Mouse (Mus musculus): ENCODE data around the gene Trank1. TPM values are rescaled to one million over a fixed set of nuclear protein-coding genes. Genes with fewer than 3 reads are reported as not detected.

Gene Trank1
- total and polyA plus RNA-seq, 2 experiments from 2014 or later = 12.6 to 49.0 TPM

DNA sequence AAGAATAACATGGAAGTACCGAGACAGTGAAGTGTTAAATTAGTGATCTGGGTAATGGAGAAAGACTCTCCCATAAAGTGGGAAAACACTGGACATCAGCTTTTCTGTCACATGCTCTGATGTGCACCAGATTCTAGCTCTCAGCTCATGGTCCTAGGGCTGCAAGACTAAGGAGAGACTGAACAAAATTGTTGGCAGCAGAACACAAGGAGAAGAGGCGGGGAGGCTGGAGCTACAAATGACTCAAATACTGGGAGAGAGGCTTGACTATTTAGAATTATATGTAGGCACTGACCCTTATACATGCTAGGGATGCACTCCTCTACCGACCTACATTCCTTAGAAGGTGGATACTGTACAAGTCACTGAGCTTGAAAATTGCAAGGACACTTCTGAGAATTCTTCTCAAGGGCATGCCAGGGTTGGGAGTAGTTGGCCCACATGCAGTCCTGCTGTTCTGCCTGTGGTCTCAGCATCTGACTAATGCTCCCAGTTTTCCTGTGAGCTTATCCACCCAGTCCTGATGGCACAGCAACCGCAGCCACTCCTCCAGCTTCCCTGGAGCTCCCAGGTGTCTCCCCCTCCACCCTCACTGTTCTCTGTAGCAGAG lies 23.1 kb downstream of the Trank1 start:
- ATAC-seq (no peak), DNase-seq (ENCODE audit: low spot score) (no peak)
- Histone ChIP-seq H3K36me3 (ENCODE audit: insufficient read depth, low read length) (no peaks in the 10 kb centered on the region), H3K27ac (no peak overlapping the region), H3K27me3 (ENCODE audit: insufficient read depth, low read length) (no peaks in the 10 kb centered on the region), H3K9me3 (ENCODE audit: low read length) (no peaks in the 10 kb centered on the region), H3K4me2 (ENCODE audit: low read depth, low read length) (no peak overlapping the region), H3K4me3 (ENCODE audit: low read length) (no peak overlapping the region), H3K9ac (replicated peaks; ENCODE audit: low read length) (no peak overlapping the region), H3K4me1 (ENCODE audit: insufficient read depth, low read length) (no peaks in the 10 kb centered on the region)
- no peak for TF ChIP-seq CTCF (IDR thresholded peaks at IDR 0.05; ENCODE audit: low read depth)
- WGBS = 61% methylated on average over 4 of the region's 4 CpGs

DNA sequence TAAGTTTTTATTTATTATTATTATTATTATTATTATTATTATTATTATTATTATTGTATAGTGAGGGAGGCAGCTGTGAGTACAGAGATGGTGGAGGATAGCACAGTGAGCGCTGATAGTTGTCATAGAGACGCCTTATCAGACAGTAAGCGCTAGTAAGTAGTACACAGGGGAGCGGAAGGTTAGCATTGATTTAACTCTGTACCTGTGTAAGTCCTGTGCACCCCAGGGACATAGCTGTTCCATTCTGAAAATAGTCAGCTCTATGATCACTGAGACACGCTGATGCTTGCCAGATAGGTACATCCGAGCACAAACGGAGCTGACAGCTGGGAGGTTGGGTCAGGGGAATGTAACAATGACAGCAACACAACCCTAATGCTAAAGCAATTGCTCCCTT lies 39.7 kb downstream of the Trank1 start:
- no peak overlapping the region for H3K4me3 ChIP-seq (ENCODE audit: low read length)
- H3K27ac ChIP-seq = no peak overlapping the region
- TF ChIP-seq CTCF (IDR thresholded peaks at IDR 0.05; ENCODE audit: low read depth) = no peak
- H3K4me2 ChIP-seq (ENCODE audit: low read depth, low read length) = no peak overlapping the region
- WGBS = 49% methylated on average over 7 of the region's 7 CpGs
- no peak for ATAC-seq
- no peak for DNase-seq (ENCODE audit: low spot score)
- no peaks in the 10 kb centered on the region for H3K27me3 ChIP-seq (ENCODE audit: insufficient read depth, low read length)
- H3K36me3 ChIP-seq (ENCODE audit: insufficient read depth, low read length) = no peaks in the 10 kb centered on the region
- no peaks in the 10 kb centered on the region for H3K4me1 ChIP-seq (ENCODE audit: insufficient read depth, low read length)
- no peaks in the 10 kb centered on the region for H3K9me3 ChIP-seq (ENCODE audit: low read length)
- H3K9ac ChIP-seq (replicated peaks; ENCODE audit: low read length) = no peak overlapping the region

DNA sequence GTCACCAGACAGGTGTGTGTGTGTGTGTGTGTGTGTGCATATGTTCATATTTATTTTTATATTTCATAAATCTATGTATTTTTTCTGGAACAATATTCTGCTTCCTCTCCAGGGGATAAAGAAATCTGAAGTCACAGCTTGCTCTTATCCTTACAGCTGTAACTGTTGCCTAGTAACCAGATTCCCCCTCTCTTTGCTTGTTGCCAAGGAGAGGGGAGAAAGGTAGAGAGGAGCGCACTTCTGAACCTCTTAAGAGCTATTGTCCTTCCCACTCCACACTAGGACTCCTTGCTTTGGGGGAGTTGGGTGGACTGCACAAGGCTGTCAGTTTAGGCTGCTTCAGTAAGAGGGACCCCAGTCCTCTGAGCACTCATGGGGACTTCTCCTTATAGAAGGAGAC lies 40.1 kb downstream of the Trank1 start:
- no peaks in the 10 kb centered on the region for H3K27me3 ChIP-seq (ENCODE audit: insufficient read depth, low read length)
- H3K4me2 ChIP-seq (ENCODE audit: low read depth, low read length) = no peak overlapping the region
- no peak overlapping the region for H3K9ac ChIP-seq (replicated peaks; ENCODE audit: low read length)
- 6% methylated on average over 1 of the region's 1 CpGs for WGBS
- ATAC-seq (no peak), DNase-seq (ENCODE audit: low spot score) (peak; percentile 24)
- H3K4me3 ChIP-seq (ENCODE audit: low read length) = no peak overlapping the region
- H3K4me1 ChIP-seq (ENCODE audit: insufficient read depth, low read length) = no peaks in the 10 kb centered on the region
- no peaks in the 10 kb centered on the region for H3K36me3 ChIP-seq (ENCODE audit: insufficient read depth, low read length)
- no peaks in the 10 kb centered on the region for H3K9me3 ChIP-seq (ENCODE audit: low read length)
- TF ChIP-seq CTCF (IDR thresholded peaks at IDR 0.05; ENCODE audit: low read depth) = no peak
- no peak overlapping the region for H3K27ac ChIP-seq

DNA sequence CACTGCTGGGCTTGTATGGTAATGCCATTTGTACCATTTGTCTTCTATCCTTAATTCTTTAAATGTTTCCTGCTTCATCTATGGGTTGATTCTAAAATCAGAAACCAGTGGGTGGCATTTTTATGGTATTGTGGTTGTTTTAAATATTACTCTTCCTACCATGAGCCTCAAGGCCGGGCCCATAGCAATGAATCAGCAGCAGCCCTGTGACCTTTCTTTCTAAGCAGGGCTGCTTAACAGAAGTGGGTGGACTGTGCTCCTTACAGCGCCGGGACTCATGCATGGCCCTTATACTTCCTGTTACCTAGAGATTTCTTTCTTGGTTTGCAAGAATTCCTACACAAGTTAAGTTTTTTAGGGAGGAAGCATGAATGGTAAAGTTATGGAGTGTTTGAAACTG lies 41.1 kb downstream of the Trank1 start:
- H3K36me3 ChIP-seq (ENCODE audit: insufficient read depth, low read length) = no peaks in the 10 kb centered on the region
- no peaks in the 10 kb centered on the region for H3K27me3 ChIP-seq (ENCODE audit: insufficient read depth, low read length)
- H3K4me1 ChIP-seq (ENCODE audit: insufficient read depth, low read length) = no peaks in the 10 kb centered on the region
- no peak overlapping the region for H3K9ac ChIP-seq (replicated peaks; ENCODE audit: low read length)
- no peak overlapping the region for H3K27ac ChIP-seq
- TF ChIP-seq CTCF (IDR thresholded peaks at IDR 0.05; ENCODE audit: low read depth) = no peak
- DNase-seq (ENCODE audit: low spot score) (no peak), ATAC-seq (no peak)
- no peak overlapping the region for H3K4me3 ChIP-seq (ENCODE audit: low read length)
- 78% methylated on average over 3 of the region's 3 CpGs for WGBS
- no peak overlapping the region for H3K4me2 ChIP-seq (ENCODE audit: low read depth, low read length)
- no peaks in the 10 kb centered on the region for H3K9me3 ChIP-seq (ENCODE audit: low read length)

DNA sequence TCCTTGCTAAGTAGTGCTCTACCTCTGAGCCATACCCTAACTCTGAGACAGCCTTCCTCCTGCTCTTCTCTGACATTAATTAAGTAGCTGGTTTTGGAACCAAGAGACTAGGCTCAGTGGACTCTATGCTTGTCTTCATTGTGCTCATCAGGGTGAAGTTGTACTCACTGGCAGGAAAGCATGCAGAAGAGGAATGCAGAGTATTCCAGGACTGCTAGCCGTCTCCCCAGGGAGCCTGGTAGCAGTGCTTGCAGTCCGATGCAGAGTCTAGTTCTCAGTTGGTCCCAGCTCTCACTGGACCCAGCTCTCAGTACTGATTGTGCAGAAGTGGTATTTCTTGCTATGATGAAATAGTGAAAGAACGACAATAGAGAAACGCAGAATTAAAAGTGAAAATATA lies 43.5 kb downstream of the Trank1 start:
- Histone ChIP-seq H3K27me3 (ENCODE audit: insufficient read depth, low read length) (no peaks in the 10 kb centered on the region), H3K4me3 (ENCODE audit: low read length) (no peak overlapping the region), H3K9me3 (ENCODE audit: low read length) (no peaks in the 10 kb centered on the region), H3K27ac (no peak overlapping the region), H3K4me2 (ENCODE audit: low read depth, low read length) (no peak overlapping the region), H3K4me1 (ENCODE audit: insufficient read depth, low read length) (no peaks in the 10 kb centered on the region), H3K9ac (replicated peaks; ENCODE audit: low read length) (no peak overlapping the region), H3K36me3 (ENCODE audit: insufficient read depth, low read length) (no peaks in the 10 kb centered on the region)
- WGBS = 51% methylated on average over 4 of the region's 4 CpGs
- no peak for DNase-seq (ENCODE audit: low spot score)
- ATAC-seq = no peak
- TF ChIP-seq CTCF (IDR thresholded peaks at IDR 0.05; ENCODE audit: low read depth) = no peak

DNA sequence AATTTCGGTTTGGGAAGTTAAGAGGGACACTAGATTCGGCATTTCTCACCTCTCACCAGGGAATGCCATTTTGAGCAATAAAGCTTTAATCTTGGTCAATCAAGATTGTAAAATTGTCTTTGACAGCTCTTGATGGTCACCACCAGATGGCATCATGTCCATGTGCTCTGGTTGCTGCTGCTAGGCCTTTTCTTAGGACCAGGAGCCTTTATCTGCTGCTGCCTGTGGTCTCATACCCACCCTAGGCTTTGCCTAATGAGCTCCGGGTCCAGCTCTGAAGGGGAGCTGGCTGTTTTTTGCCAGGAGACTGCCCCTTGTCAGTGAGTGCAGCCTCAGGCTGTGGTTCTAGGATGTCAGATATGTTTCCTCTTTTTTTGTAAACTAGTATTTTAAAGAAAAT lies 44.8 kb downstream of the Trank1 start:
- no peak overlapping the region for H3K4me2 ChIP-seq (ENCODE audit: low read depth, low read length)
- peak; percentile 86 for TF ChIP-seq CTCF (IDR thresholded peaks at IDR 0.05; ENCODE audit: low read depth)
- no peak overlapping the region for H3K4me3 ChIP-seq (ENCODE audit: low read length)
- H3K4me1 ChIP-seq (ENCODE audit: insufficient read depth, low read length) = no peaks in the 10 kb centered on the region
- WGBS = 29% methylated on average over 3 of the region's 3 CpGs
- DNase-seq (ENCODE audit: low spot score) = peak; percentile 82
- no peak overlapping the region for H3K9ac ChIP-seq (replicated peaks; ENCODE audit: low read length)
- no peak for ATAC-seq
- H3K27ac ChIP-seq = no peak overlapping the region
- H3K9me3 ChIP-seq (ENCODE audit: low read length) = no peaks in the 10 kb centered on the region
- H3K36me3 ChIP-seq (ENCODE audit: insufficient read depth, low read length) = no peaks in the 10 kb centered on the region
- H3K27me3 ChIP-seq (ENCODE audit: insufficient read depth, low read length) = no peaks in the 10 kb centered on the region

DNA sequence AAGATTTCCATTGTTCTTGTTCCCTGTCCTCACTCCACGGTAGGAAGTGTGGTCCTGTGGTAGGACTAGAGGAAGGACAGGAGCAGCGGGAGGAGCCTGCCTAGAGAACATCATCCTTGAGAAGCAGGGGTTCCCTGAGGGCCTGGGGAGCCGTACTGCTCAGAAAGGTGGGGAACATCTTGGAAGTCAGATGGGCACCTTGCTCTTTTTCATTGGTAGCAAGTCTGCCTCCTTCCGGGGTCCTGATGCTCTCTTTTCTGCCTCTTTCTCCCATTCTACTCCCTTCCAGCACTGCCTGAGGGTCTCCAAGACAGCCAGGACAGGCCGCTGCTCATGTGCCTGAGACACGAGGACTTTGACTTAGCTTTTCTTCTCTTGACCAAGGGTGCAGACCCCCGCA lies 52.1 kb downstream of the Trank1 start:
- H3K27me3 ChIP-seq (ENCODE audit: insufficient read depth, low read length) = no peaks in the 10 kb centered on the region
- no peak overlapping the region for H3K27ac ChIP-seq
- H3K4me3 ChIP-seq (ENCODE audit: low read length) = no peak overlapping the region
- no peak overlapping the region for H3K4me2 ChIP-seq (ENCODE audit: low read depth, low read length)
- peaks cover 7% of the 10 kb centered on the region; the same call in 1 of the 2 replicates for H3K36me3 ChIP-seq (ENCODE audit: insufficient read depth, low read length)
- H3K9me3 ChIP-seq (ENCODE audit: low read length) = no peaks in the 10 kb centered on the region
- WGBS = 75% methylated on average over 7 of the region's 7 CpGs
- no peak overlapping the region for H3K9ac ChIP-seq (replicated peaks; ENCODE audit: low read length)
- ATAC-seq = no peak
- DNase-seq (ENCODE audit: low spot score) = no peak
- TF ChIP-seq CTCF (IDR thresholded peaks at IDR 0.05; ENCODE audit: low read depth) = no peak
- H3K4me1 ChIP-seq (ENCODE audit: insufficient read depth, low read length) = no peaks in the 10 kb centered on the region; the same call in 1 of the 2 replicates
